Mouse (Mus musculus) monocyte, adult 5-6 weeks (primary cell): ENCODE data around the gene 5031439G07Rik. TPM values are rescaled to one million over a fixed set of nuclear protein-coding genes. Genes with fewer than 3 reads are reported as not detected.
"Not testable (repeated sequence)": the region's sequence is repeated elsewhere in the genome, so short reads cannot be mapped to it uniquely, and the experiment has no call there.

ENCODE experiments used
- ATAC-seq: fragments of 153-309, 156-312 bp; replicated peaks from 2 replicates; pipeline ENCODE4 v1.8.0; 2017; ENCODE audit warnings: mild to moderate bottlenecking; ENCODE audit not compliant: low TSS enrichment, insufficient number of reproducible peaks, severe bottlenecking, poor library complexity, low FRiP score
- total RNA-seq: library from RNA; stranded (forward); fragments of 200-1000, 200-491, 200-594 nt; gene quantifications from 3 replicates; pipeline ENCODE4 v1.2.3, GENCODE M21; 2017

Gene 5031439G07Rik
- total RNA-seq, 1 experiment from 2014 or later: 67.3 TPM

DNA sequence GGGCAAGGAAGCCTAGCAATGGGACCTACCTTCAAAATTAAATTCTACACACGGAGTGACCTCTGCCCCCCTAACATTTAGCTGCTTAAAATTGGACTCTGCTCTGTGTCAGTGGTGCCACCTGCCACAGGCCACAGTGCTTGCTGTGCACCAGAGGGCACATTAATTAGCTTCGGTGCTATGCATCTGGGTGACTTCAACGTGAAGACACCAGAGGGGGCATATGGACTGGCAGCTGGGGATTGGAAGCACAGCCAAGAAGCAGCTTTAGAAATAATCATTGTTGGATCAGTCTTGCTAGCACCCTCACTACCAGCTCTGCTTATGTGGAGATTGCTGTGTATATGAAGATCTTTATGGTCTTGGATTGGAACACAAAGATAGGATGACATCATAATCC lies 75.2 kb downstream of the 5031439G07Rik start:
- no peak for ATAC-seq

DNA sequence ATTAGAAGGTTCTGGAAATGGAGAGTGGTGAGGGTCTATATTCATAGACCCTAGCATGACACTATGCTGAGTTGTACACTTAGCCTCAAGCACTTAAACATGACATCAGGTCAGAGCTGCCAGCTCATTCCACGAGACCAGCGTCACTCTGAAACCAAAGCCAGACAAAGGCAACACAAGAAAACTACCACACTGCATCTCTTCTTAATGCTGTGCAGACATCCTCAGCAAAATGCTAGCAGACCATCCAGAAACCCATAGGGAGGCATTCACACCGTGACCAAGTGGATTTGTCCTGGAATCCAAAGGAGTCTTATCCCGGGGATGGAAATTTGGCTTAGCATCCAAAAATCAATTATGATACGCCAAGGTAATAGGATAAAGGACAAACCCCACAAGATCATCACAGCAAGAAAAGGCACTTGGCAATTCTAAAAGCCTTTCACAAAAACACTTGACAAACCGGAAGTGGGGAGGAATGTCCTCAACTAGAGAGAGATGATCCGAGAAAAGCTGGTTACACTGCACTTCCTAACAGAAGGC lies 84.4 kb downstream of the 5031439G07Rik start:
- no peak for ATAC-seq

DNA sequence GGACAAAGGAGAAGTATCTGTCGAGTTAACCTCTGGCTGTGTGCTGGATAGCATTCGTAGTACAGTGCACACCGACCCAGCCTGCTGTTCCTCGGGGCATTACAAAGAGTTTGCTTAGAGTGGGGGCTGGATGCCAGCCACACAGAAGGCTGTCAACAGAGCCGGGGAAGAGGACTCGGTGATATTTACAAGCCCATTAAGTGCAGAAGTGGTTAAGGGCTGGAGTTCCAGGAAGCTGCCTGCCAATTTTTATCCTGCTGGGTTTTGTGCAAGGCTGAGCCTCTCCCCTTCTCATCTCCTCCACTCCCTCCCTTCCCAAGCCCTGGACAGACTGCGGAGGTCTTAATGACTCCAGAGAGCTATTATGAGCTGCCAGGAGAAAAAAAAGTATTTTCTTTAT lies 90.3 kb downstream of the 5031439G07Rik start:
- ATAC-seq: no peak

DNA sequence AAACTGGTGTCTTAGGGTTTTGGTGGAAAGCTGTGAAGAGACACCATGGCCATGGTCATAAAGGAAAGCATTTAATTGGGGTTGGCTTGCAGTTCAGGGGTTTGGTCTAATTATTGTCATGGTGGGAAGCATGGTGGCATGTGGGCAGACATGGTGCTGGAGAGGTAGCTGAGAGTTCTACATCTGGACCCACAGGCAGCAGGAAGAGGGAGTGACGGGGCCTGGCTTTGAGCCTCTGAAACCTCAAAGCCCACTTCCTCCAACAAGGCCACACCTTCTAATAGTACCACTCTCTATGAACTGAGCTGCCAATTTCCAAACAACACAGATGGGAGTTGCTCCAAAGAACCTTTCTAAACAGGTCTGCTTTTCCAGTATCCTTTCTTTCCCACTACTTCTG lies 91.7 kb downstream of the 5031439G07Rik start:
- ATAC-seq: peak; percentile 66; the same call in 1 of the 2 replicates

DNA sequence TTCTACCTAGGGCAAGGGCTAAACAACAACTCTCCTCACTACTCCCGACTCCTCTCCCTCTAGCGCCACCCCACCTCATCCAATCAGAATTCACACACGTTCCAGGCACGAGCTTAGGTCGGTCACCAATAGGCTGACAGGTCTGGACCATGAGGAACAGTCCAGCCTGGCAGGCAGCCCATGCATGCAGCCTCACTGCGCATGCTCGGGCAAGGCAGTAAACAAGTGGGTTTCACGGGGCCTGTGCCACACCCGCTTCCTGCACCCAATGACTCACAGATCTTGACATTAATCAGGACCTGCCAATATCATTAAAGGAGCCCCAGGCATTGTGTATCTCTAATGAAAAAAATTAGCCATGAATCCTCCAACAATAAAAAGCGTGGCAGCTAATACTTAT lies 92.1 kb downstream of the 5031439G07Rik start:
- ATAC-seq: not testable (repeated sequence)

Other genes with a start within 250 kb of the 5031439G07Rik start
- 1.4 to 3.7 TPM (median 2.9 TPM) in 3 replicates for gene Phf21b, start 132.5 kb downstream of the 5031439G07Rik start, total RNA-seq
- 0.10 to 0.68 TPM (median 0.53 TPM) in 3 replicates for gene Gm29666, start 68.5 kb downstream of the 5031439G07Rik start, total RNA-seq
- 71.6 to 74.0 TPM (median 73.6 TPM) in 3 replicates for gene Nup50, start 65.1 kb downstream of the 5031439G07Rik start, total RNA-seq
- gene Upk3a, start 28.6 kb upstream of the 5031439G07Rik start, total RNA-seq: not detected in 3 replicates
- 7.9 to 12.5 TPM (median 12.3 TPM) in 3 replicates for gene Fam118a, start 40.4 kb upstream of the 5031439G07Rik start, total RNA-seq
- 0.10 TPM in 1 of 3 replicates, not detected in the others for gene Smc1b, start 143.4 kb upstream of the 5031439G07Rik start, total RNA-seq
- gene Ribc2, start 143.5 kb upstream of the 5031439G07Rik start, total RNA-seq: not detected in 3 replicates
- gene Fbln1, start 217.4 kb upstream of the 5031439G07Rik start, total RNA-seq: not detected in 3 replicates